Mouse (Mus musculus): ENCODE data around the gene Rbm18.

DNA sequence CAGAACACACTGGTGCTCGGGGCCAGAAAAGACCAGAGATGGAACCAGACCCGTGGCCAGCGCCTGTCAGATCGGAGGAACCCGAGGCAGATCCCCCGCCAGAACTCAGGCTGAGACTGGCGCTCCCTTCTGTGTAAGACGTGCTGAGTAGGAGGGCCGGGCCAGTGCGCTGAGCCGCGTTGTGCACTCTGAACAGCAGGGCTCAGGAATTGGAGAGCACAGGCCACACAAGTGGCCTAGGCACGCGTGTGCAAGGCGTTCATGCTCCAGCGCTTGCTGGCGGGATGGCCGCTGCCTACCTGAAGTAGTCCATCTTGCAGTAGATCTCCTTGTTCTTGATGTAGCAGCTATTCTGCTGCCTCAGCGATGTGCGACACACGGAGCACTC is 34.0 kb downstream of the Rbm18 start:
- no peak for TF ChIP-seq POLR2A (IDR thresholded peaks at IDR 0.05; ENCODE audit: low read depth, low read length)
- TF ChIP-seq CTCF (IDR thresholded peaks at IDR 0.05; ENCODE audit: extremely low read depth, insufficient read length, insufficient replicate concordance, low read depth, low read length), result no peak
